Mouse (Mus musculus) cerebellum, adult 8-10 months (tissue): Measurements from ENCODE around the gene Sema3c.

ENCODE experiments used
- DNase-seq: peaks from one replicate; pipeline ENCODE4 v3.0.0; 2022

The Sema3c gene

GRCm38 (mm10) chr5:17648865-17649542 lies 74.9 kb downstream of the Sema3c start:
- DNase-seq = no peak

GRCm38 (mm10) chr5:17661223-17661622 lies 87.1 kb downstream of the Sema3c start:
- no peak for DNase-seq

GRCm38 (mm10) chr5:17671356-17671755 lies 97.3 kb downstream of the Sema3c start:
- DNase-seq = no peak

GRCm38 (mm10) chr5:17680862-17681261 lies 106.8 kb downstream of the Sema3c start:
- no peak for DNase-seq

GRCm38 (mm10) chr5:17689121-17689520 lies 115.0 kb downstream of the Sema3c start:
- no peak for DNase-seq

- no peak for DNase-seq
Measured at GRCm38 (mm10) chr5:17689604-17690003, 115.5 kb downstream of the Sema3c start.

GRCm38 (mm10) chr5:17695366-17695765 lies 121.3 kb downstream of the Sema3c start:
- DNase-seq = no peak

- DNase-seq = no peak
Measured at GRCm38 (mm10) chr5:17698905-17699304, 124.8 kb downstream of the Sema3c start.

GRCm38 (mm10) chr5:17704160-17704559 lies 130.1 kb downstream of the Sema3c start:
- DNase-seq = no peak

- DNase-seq = no peak
Measured at GRCm38 (mm10) chr5:17707086-17707485, 133.0 kb downstream of the Sema3c start.

GRCm38 (mm10) chr5:17712374-17712773 lies 138.3 kb downstream of the Sema3c start:
- DNase-seq = no peak

GRCm38 (mm10) chr5:17715206-17715605 lies 141.1 kb downstream of the Sema3c start:
- DNase-seq = no peak

- no peak for DNase-seq
Measured at GRCm38 (mm10) chr5:17720011-17720410, 145.9 kb downstream of the Sema3c start.

GRCm38 (mm10) chr5:17724031-17724430 lies 149.9 kb downstream of the Sema3c start:
- no peak for DNase-seq

GRCm38 (mm10) chr5:17728047-17728446 lies 154.0 kb downstream of the Sema3c start:
- DNase-seq = no peak

GRCm38 (mm10) chr5:17739805-17740204 lies 165.7 kb downstream of the Sema3c start:
- DNase-seq = no peak

GRCm38 (mm10) chr5:17746520-17746919 lies 172.4 kb downstream of the Sema3c start:
- DNase-seq = no peak

GRCm38 (mm10) chr5:17747143-17747542 lies 173.1 kb downstream of the Sema3c start:
- DNase-seq = no peak

- no peak for DNase-seq
Measured at GRCm38 (mm10) chr5:17748293-17748692, 174.2 kb downstream of the Sema3c start.

GRCm38 (mm10) chr5:17753471-17754005 lies 179.5 kb downstream of the Sema3c start:
- no peak for DNase-seq

GRCm38 (mm10) chr5:17766006-17766677 lies 192.1 kb downstream of the Sema3c start:
- DNase-seq = no peak

GRCm38 (mm10) chr5:17770328-17770727 lies 196.2 kb downstream of the Sema3c start:
- no peak for DNase-seq

GRCm38 (mm10) chr5:17776571-17776970 lies 202.5 kb downstream of the Sema3c start:
- peak; percentile 5 for DNase-seq
